Mouse (Mus musculus): ENCODE results near the gene Cebpg. TPM values are rescaled to one million over a fixed set of nuclear protein-coding genes. Genes with fewer than 3 reads are reported as not detected.

Gene Cebpg
- polyA plus RNA-seq, 1 experiment: 14.1 TPM

DNA sequence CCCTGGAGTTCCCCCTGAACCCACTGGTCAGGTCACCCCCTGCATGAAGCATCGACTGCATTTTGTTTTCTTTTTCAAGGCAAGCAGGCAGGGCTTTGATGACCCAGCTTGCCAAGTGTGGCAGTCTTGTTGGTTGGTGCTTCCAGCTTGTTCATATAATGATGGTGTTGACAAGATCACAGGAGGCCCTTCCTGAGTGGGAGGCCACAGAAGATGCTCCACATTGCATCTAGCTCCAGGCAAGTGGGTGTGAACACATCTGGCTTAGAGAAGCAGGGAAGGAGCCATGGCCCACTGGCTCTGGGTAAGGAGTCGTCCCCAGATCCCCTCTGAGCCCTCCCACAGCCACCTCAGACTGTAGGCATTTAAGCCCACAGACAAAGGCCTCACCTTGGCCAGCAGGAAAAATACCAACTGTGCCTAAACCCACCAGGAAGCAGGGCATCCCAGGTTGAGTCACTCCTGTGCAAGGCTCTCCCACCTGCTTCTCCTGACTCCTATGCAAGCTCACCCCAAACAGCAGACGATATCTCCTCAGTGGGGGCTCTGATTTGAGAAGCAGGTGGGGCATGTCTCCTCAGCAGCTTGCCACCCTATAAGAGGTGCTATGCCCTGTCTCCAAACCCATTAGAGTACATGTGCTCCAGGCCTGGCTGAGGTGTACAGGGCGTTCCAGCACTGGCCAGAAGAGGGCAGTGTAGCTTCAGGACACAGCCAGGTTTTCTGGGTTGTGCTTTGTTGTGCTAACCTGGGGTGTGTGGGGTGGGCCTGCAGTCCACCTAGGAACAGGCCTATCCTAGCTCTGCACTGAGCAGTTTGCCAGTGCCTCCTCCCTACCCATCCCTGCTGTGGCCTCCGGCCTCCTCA, 30.7 kb downstream of the Cebpg start:
- no peak for DNase-seq (ENCODE audit: low read depth)

DNA sequence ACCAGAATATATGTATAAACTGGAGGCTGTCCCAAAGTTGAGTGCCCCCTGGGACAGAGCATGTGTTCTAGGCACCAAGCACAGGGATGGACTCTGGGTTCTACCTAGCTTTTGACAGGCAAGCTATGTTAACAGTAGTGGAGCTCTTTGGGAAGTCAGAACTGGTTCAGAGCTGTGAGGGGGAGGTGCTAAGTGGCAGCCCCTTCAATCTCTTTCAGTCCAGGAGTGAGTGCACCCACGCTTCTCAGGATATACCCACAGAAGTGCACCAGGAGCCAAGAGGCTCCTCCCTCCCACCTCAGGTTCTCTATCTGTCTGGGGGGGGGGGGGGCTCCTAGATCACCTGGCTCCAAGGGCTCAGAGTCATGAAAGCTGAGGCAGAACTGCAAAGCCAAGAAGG, 31.9 kb downstream of the Cebpg start:
- DNase-seq (ENCODE audit: low read depth): no peak

DNA sequence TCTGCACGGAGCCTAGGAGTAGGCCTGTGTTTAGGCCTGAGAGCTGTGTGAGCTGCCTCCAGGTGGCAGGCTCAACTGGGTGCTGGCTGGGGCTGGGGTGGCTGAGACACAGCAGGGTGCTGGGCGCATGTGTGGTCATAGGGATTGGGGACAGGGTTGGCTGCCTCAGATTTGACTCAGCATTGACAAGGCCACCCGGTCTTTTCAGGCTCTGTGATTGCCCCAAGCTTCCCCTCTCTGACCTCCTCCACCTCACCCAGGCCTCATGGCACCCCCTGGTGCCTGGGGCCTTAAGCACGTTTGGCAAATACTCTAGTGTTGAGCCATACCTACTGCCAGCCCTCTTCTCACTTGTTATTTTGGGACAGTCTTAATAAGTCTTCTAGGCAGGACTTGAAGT, 33.1 kb downstream of the Cebpg start:
- DNase-seq (ENCODE audit: low read depth): no peak

DNA sequence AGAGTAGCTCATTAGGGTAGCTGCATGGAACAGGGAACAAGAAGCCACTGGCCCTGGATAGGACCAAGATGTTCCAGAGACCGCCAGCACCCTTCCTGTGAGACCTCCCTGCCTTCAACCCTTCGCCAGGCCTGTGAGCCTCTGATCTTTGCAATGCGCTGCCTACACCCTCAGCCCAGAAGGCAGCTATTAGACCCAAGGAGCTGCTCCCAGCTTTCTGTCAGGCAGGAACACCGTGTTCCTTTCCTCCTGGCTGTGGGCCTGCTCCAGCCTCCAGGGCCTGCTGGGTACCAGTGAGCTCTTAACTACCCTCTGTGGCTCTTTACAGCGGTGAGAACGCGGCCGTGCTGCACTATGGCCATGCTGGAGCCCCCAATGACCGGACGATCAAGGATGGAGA, 35.0 kb downstream of the Cebpg start:
- no peak for DNase-seq (ENCODE audit: low read depth)

DNA sequence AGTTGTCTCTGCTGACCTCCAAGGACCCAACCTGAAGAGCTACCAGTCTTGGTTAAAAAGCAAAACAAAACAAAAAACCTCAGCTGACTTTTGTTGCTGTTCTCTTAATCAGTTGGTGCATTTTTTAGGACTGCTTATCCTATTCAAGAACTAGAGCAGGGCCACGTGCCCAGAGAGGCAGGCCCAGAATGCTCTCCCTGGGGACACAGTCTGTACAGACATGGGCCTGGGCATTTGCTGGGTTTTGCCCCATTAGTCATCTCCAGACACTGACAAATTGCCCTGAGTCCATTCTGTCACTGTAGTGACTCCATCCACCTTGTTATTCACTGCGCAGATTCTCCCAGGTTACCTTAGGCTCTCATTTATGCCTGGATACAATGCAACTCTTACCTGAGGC, 41.1 kb downstream of the Cebpg start:
- no peak for DNase-seq (ENCODE audit: low read depth)

DNA sequence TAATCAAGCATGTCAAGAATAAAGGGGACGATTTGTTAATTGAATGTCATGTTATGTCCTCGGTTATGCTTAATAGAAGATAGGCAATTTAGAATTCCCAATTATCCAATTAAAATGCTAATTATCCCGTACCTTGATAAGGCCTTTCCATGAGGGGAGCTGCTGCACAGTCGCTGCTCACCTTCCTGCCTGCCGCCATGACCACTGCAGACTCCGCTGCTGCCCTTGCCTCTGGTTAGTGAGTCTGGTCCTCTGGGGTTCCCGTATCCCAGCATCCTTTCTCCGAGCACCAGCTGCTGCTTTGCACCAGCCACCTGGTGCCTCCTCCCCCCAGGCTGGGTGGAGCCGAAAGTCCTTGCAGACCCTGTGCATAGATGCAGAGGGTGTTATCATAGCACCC, 43.1 kb downstream of the Cebpg start:
- DNase-seq (ENCODE audit: low read depth): no peak

DNA sequence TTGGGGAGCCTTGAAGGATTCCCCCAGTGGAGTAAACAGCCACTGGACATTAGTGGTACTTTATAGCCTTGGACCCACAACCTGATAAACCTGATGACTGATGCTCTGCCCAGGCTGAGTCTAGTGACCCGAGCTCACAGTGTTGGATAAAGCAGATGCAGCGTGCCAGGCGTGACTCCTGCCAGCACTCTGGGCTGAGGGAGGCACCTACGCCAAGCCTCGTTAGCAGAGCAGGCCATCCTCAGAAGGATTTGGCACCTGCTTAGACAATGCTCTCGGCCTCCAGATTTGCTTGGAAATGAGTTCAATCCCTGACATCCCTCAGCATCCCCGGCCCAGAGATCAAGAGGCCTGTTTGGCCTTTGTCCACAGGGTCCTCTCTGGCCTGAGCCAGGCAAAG, 49.7 kb downstream of the Cebpg start:
- no peak for DNase-seq (ENCODE audit: low read depth)

DNA sequence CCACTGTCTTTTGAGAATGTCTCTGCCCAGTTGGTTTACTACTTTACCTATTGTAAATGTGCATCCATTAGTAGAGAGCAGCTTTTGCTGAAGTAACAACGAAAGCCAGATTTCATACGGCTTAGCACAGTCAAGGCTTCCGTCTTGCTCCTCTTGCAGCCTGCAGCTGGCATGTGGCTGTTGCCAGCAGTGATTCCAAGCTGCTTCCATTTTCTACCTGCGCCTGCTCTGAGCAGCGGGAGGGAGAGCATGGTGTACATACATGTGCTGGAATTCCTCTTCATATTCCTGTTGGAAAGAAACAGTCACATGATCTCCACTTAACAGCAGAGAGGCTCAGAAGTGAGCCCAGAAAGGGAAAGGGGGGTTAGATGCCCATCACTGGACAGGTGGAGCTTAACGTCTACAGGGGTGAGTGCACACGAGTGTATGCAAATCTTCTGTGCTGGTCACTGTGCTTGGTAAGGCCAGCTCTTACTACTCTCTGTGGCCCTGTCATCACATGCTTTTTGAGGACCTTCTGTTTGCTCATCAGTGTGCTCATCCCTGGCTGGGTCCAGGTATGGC, 53.1 kb downstream of the Cebpg start:
- no peak for DNase-seq (ENCODE audit: low read depth)

DNA sequence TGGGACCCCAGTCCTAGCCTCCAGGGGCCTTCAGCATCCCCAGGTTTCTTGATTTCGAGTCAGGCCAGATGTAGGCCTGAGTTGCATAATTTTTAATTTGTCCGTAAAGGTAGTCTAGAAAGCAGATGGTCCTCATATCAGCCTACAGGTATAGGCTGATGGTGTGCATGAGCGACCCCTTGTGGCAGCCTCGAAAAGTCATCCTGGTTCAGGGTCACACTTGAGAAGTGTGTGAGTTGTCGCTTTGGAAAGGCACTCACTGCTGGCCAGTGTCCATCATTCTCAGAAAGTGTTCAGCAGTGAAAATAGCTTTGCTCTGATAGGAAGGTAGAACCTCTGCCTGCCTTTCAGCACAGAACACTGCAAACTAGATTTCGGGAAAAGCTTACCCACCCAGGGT, 55.5 kb downstream of the Cebpg start:
- DNase-seq (ENCODE audit: low read depth): no peak

Other genes with a start within 250 kb of the Cebpg start
- 1.0 and 4.0 TPM in 2 replicates for gene Chst8, start 243.9 kb downstream of the Cebpg start, polyA plus RNA-seq (2012; rRNA removed)
- 143 and 154 TPM in 2 replicates for gene Pepd, start 144.2 kb downstream of the Cebpg start, polyA plus RNA-seq (2012; rRNA removed)
- 261 and 276 TPM in 2 replicates for gene Cebpa, start 62.7 kb upstream of the Cebpg start, polyA plus RNA-seq (2012; rRNA removed)
- gene Slc7a10, start 129.8 kb upstream of the Cebpg start, polyA plus RNA-seq (2012; rRNA removed): 163 and 251 TPM in 2 replicates
- gene Lrp3, start 158.9 kb upstream of the Cebpg start, polyA plus RNA-seq (2012; rRNA removed): 7.3 and 8.2 TPM in 2 replicates